10 mouse cellular contexts compared by ENCODE assay signal in genomic region chr1:91903241-91903981, GRCm38 (mm10).
A peak's percentile ranks its signal among the peaks of the same experiment; 100 is the strongest.
DNase-seq lines count a peak whose midpoint lies in the region; ATAC-seq and TF ChIP-seq lines count a peak whose summit lies in the region.
"Had no signal": no experiment of that assay in that cellular context is flagged by ENCODE, and none has a peak within 500 bp of the region (broad histone marks: within the 10 kb centered on the region; RNA-seq: fewer than 3 reads in every experiment).

No protein-coding gene starts in this region.

- peak; percentile 64 for DNase-seq in kidney, adult 2 months
- peak; percentile 61 for DNase-seq in cerebellum, adult 8-10 months
- peak; percentile 58 for DNase-seq in kidney, adult 9 months
- no peak for DNase-seq in layer of hippocampus, adult 9-11 months
- no peak for DNase-seq in natural killer cell, adult 2 months (ENCODE audit: low spot score in 2 of 2)
- DNase-seq: heart, postnatal 4 days; thymus, postnatal 4 days had no signal

- 43% methylated on average over 8 of the region's 8 CpGs for WGBS in kidney, adult 2 months
- 67% methylated on average over 8 of the region's 8 CpGs for WGBS in kidney, embryonic 16.5 days
- 45% methylated on average over 8 of the region's 8 CpGs for WGBS in small intestine, adult 2 months

- ATAC-seq in kidney, embryonic 16.5 days (ENCODE audit: low FRiP score, low TSS enrichment) = no peak
- ATAC-seq: midbrain, embryonic 16.5 days had no signal

- H3K27ac ChIP-seq in kidney, adult 2 months (ENCODE audit: insufficient read depth, low read depth, low read length) = no peak overlapping the region
- no peak overlapping the region for H3K27ac ChIP-seq in kidney, embryonic 16.5 days (ENCODE audit: low read length)
- 0 out of 2 replicates have a peak overlapping the region, but pooled peaks have one; percentile 14 for H3K27ac ChIP-seq in small intestine, adult 2 months (ENCODE audit: insufficient read depth, low read depth, low read length)

- no peak for TF ChIP-seq POLR2A in kidney, adult 2 months (IDR thresholded peaks at IDR 0.05; ENCODE audit: low read depth, low read length)
- TF ChIP-seq POLR2A in small intestine, adult 2 months (IDR thresholded peaks at IDR 0.05; ENCODE audit: low read depth, low read length) = no peak

- no peak overlapping the region for H3K9ac ChIP-seq in kidney, embryonic 16.5 days (replicated peaks; ENCODE audit: low read length)

- H3K9me3 ChIP-seq in kidney, embryonic 16.5 days (ENCODE audit: low read length) = no peaks in the 10 kb centered on the region

- TF ChIP-seq CTCF in kidney, adult 2 months (conservative IDR thresholded peaks at IDR 0.05; ENCODE audit: insufficient read depth, insufficient read length, low read depth, low read length) = no peak
- no peak for TF ChIP-seq CTCF in small intestine, adult 2 months (IDR thresholded peaks at IDR 0.05; ENCODE audit: extremely low read depth, insufficient read length, insufficient replicate concordance, low read depth, low read length)

- no peak overlapping the region for H3K4me3 ChIP-seq in kidney, adult 2 months (ENCODE audit: insufficient read depth, low read depth, low read length)
- H3K4me3 ChIP-seq in kidney, embryonic 16.5 days (ENCODE audit: low read length) = no peak overlapping the region
- no peak overlapping the region for H3K4me3 ChIP-seq in small intestine, adult 2 months (ENCODE audit: low read depth, low read length)

- H3K27me3 ChIP-seq in kidney, adult 2 months (replicated peaks; ENCODE audit: control insufficient read depth, insufficient read depth, low read length) = no peaks in the 10 kb centered on the region
- no peaks in the 10 kb centered on the region for H3K27me3 ChIP-seq in kidney, embryonic 16.5 days (ENCODE audit: insufficient read depth, low read length)
- no peaks in the 10 kb centered on the region for H3K27me3 ChIP-seq in small intestine, adult 2 months (ENCODE audit: control insufficient read depth, insufficient read depth, low read length)

- H3K4me2 ChIP-seq in kidney, embryonic 16.5 days (replicated peaks; ENCODE audit: low read depth, low read length) = no peak overlapping the region

- H3K36me3 ChIP-seq in kidney, adult 2 months (ENCODE audit: control insufficient read depth, insufficient read depth, low read length) = no peaks in the 10 kb centered on the region
- no peaks in the 10 kb centered on the region for H3K36me3 ChIP-seq in kidney, embryonic 16.5 days (ENCODE audit: insufficient read depth, low read length)
- no peaks in the 10 kb centered on the region for H3K36me3 ChIP-seq in small intestine, adult 2 months (ENCODE audit: control insufficient read depth, insufficient read depth, low read length)

- H3K4me1 ChIP-seq in kidney, adult 2 months (ENCODE audit: control insufficient read depth, insufficient read depth, low read length) = no peaks in the 10 kb centered on the region; the same call in 1 of the 2 replicates
- no peaks in the 10 kb centered on the region for H3K4me1 ChIP-seq in kidney, embryonic 16.5 days (ENCODE audit: insufficient read depth, low read length)
- peaks cover 3% of the 10 kb centered on the region for H3K4me1 ChIP-seq in small intestine, adult 2 months (ENCODE audit: control insufficient read depth, insufficient read depth, insufficient read length, low read length)

Comparison
In these comparisons a context has a peak if more than half of its experiments do, and no peak if none do; other contexts are left out.
1. DNase-seq: peak in kidney, adult 2 months (single experiment), cerebellum, adult 8-10 months (single experiment) and kidney, adult 9 months (single experiment); none in layer of hippocampus, adult 9-11 months (single experiment) and natural killer cell, adult 2 months (0 of 2).